Mouse (Mus musculus): Measurements from ENCODE around the gene Eif1ad. TPM values are rescaled to one million over a fixed set of nuclear protein-coding genes. Genes with fewer than 3 reads are reported as not detected.
A peak's percentile ranks its signal among the peaks of the same experiment; 100 is the strongest.

Gene Eif1ad
- polyA plus RNA-seq, 1 experiment, result 26.8 TPM

DNA sequence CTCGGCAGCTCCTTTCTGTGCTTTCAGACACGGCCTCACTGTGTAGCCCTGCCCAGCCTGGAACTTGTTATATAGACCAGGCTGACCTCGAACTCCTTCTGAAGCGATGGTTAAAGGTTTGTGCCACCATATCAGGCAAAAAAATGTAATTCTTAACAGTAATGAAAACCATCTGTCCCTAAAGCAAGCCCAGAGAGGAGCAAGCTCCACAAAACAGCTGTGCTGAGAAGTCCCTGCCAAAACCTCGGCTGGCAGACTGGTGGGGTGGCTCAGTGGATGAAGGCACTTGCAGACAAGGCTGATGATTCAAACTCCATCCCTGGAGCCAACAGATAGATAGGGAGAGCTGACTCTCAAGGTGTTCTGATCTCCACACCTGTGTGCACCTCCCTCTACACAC is 42.5 kb downstream of the Eif1ad start:
- H3K27ac ChIP-seq (ENCODE audit: insufficient read depth, low read length), result 0 out of 2 replicates have a peak overlapping the region, but pooled peaks have one; percentile 28
- TF ChIP-seq CTCF (IDR thresholded peaks at IDR 0.05; ENCODE audit: extremely low read depth, insufficient read depth, low read length) (no peak), POLR2A (IDR thresholded peaks at IDR 0.05; ENCODE audit: extremely low read depth, insufficient read depth, low read length) (no peak)
- H3K4me3 ChIP-seq (ENCODE audit: insufficient read depth, low read length), result no peak overlapping the region
- peaks cover 3% of the 10 kb centered on the region; the same call in 1 of the 2 replicates for H3K4me1 ChIP-seq (ENCODE audit: control insufficient read depth, insufficient read depth, low read length)

DNA sequence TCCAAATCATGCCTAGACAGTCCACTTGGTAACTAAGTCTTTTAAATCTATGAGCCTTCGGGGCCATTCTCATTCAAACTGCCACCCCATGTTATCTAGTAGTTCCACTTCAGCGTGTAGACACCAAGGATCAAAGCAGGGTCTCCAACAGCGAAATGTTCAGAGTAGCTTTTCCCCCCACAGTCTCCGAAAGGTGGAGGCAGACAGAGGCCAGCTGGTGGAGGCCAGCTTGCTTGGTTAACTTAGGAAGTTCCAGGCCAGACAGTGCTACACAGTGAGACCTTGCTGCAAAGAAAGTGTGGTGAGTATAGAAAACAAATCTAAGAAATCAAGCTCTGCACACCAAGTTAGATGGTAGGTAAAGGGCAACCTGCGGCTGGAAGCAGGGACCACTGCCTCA is 44.1 kb downstream of the Eif1ad start:
- Histone ChIP-seq H3K4me1 (ENCODE audit: control insufficient read depth, insufficient read depth, low read length) (peaks cover 3% of the 10 kb centered on the region; the same call in 1 of the 2 replicates), H3K4me3 (ENCODE audit: insufficient read depth, low read length) (no peak overlapping the region), H3K27ac (ENCODE audit: insufficient read depth, low read length) (no peak overlapping the region)
- TF ChIP-seq CTCF (IDR thresholded peaks at IDR 0.05; ENCODE audit: extremely low read depth, insufficient read depth, low read length), result no peak
- TF ChIP-seq POLR2A (IDR thresholded peaks at IDR 0.05; ENCODE audit: extremely low read depth, insufficient read depth, low read length), result no peak

DNA sequence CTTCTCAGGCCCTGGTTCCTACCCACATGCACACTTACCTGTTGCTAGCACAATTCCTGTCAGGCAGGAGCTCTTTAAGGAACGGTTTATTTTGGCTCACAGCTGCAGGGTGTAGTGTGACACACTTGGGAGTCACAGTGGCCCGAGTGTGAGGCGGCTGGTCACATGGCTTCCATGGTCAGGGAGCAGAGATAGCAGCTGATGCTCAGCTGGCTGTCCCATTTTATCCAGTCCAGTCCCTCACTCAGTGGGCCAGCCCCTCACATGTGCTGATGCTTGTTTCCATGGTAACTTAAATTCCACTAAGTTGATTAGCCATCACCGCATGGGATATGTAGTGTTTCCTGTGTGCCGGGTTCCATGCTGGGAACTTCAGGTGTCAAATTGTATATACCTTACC is 45.4 kb downstream of the Eif1ad start:
- H3K27ac ChIP-seq (ENCODE audit: insufficient read depth, low read length), result no peak overlapping the region
- no peak overlapping the region for H3K4me3 ChIP-seq (ENCODE audit: insufficient read depth, low read length)
- TF ChIP-seq CTCF (IDR thresholded peaks at IDR 0.05; ENCODE audit: extremely low read depth, insufficient read depth, low read length), result no peak
- TF ChIP-seq POLR2A (IDR thresholded peaks at IDR 0.05; ENCODE audit: extremely low read depth, insufficient read depth, low read length), result no peak
- no peaks in the 10 kb centered on the region for H3K4me1 ChIP-seq (ENCODE audit: control insufficient read depth, insufficient read depth, low read length)

DNA sequence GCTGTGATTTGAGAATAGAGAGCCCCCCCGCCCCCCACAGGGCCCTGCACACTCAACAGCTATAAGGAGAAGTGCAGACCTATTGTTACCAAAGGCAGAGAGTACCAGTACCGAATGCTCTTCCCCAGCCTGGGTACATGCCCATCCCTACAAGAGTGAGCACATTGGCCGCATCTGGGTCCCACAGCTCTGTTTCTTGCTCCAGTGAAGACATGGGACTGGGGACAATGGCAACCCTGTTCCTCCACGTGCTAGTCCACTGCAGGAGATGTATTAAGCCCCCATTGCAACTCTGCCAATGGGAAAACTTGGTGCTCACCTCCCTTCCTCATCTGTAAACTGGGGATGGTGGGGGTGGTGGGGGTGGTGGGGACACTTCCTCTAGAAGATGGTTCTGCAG is 47.3 kb downstream of the Eif1ad start:
- Histone ChIP-seq H3K27ac (ENCODE audit: insufficient read depth, low read length) (no peak overlapping the region), H3K4me1 (ENCODE audit: control insufficient read depth, insufficient read depth, low read length) (no peaks in the 10 kb centered on the region), H3K4me3 (ENCODE audit: insufficient read depth, low read length) (no peak overlapping the region)
- TF ChIP-seq POLR2A (IDR thresholded peaks at IDR 0.05; ENCODE audit: extremely low read depth, insufficient read depth, low read length) (no peak), CTCF (IDR thresholded peaks at IDR 0.05; ENCODE audit: extremely low read depth, insufficient read depth, low read length) (no peak)

DNA sequence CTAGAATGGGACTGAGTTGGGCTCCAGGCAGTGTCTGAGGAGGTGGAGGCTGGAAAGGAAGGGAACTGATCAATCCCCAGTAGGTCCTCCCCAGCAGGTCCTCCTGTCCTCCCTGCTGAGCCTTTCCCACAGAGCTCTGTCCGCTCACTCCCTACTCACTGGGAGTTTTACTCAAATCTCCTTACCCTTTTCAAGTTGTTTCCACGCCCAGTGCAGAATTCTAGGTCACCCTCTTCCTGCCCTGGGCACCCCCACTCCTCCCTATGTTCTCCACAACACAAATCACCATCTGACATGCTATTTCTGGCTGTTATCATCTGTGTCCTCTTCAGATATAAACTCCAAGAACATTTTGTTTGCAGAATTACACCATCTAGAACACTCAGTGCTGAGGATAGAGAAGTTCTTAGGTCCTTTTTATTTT is 48.0 kb downstream of the Eif1ad start:
- H3K27ac ChIP-seq (ENCODE audit: insufficient read depth, low read length), result no peak overlapping the region

DNA sequence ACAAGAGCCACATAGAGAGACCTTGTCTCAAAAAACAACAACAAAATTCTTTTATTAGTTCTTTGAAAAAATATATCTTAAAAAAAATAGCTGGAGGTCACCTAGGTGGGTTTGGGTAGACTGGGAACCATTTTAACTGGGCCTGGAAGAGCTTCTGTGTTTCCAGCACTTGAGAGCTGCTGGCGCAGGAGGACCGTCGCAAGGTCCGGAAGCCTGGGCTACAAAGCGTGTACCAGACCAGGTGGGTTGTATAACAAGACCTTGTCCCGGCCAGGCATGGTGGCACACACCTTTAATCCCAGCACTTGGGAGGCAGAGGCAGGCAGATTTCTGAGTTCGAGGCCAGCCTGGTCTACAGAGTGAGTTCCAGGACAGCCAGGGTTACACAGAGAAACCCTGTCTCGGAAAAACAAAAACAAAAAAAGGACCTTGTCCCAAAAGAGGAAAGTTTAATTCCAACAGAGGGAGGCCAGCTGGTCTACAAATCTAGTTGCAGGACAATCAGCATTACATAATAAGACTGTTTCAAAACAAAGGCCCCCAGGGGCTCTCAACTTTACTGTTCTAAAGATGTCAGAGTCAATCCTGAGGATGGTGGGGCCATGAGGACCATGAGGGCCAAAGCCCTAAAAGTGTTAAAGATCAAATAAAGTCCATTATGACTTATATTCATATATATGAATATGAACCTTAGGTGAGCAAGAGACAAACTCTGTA is 52.4 kb downstream of the Eif1ad start:
- no peak overlapping the region for H3K27ac ChIP-seq (ENCODE audit: insufficient read depth, low read length)
- H3K4me3 ChIP-seq (ENCODE audit: insufficient read depth, low read length), result no peak overlapping the region
- no peak for TF ChIP-seq CTCF (IDR thresholded peaks at IDR 0.05; ENCODE audit: extremely low read depth, insufficient read depth, low read length)
- TF ChIP-seq POLR2A (IDR thresholded peaks at IDR 0.05; ENCODE audit: extremely low read depth, insufficient read depth, low read length), result no peak
- H3K4me1 ChIP-seq (ENCODE audit: control insufficient read depth, insufficient read depth, low read length), result peaks cover 3% of the 10 kb centered on the region; the same call in 1 of the 2 replicates

More for the DNA sequence above, 48.0 kb downstream of the Eif1ad start:
- Histone ChIP-seq H3K4me1 (ENCODE audit: control insufficient read depth, insufficient read depth, low read length) (no peaks in the 10 kb centered on the region), H3K4me3 (ENCODE audit: insufficient read depth, low read length) (no peak overlapping the region)
- TF ChIP-seq CTCF (IDR thresholded peaks at IDR 0.05; ENCODE audit: extremely low read depth, insufficient read depth, low read length) (no peak), POLR2A (IDR thresholded peaks at IDR 0.05; ENCODE audit: extremely low read depth, insufficient read depth, low read length) (no peak)

DNA sequence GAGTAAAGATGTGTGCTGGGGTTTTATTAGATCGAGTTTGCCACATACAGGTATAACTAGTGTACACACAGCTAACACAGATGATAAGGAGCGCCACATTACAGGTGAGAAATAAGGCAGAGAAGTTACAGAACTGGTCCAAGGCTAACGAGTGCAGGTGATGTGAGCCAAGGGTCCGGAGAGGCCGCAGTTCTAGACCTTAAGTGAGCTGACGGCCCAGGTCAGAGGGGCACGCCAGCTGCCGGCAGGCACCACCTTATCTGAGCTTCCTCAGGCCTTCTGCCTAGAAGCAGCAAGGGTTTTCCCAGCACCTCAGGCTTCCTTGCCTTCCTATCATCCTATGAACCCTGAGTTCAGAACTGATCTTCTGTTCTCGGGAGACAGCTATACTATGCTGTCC is 53.1 kb downstream of the Eif1ad start:
- Histone ChIP-seq H3K4me1 (ENCODE audit: control insufficient read depth, insufficient read depth, low read length) (peaks cover 3% of the 10 kb centered on the region; the same call in 1 of the 2 replicates), H3K27ac (ENCODE audit: insufficient read depth, low read length) (no peak overlapping the region), H3K4me3 (ENCODE audit: insufficient read depth, low read length) (no peak overlapping the region)
- TF ChIP-seq CTCF (IDR thresholded peaks at IDR 0.05; ENCODE audit: extremely low read depth, insufficient read depth, low read length) (no peak), POLR2A (IDR thresholded peaks at IDR 0.05; ENCODE audit: extremely low read depth, insufficient read depth, low read length) (no peak)

DNA sequence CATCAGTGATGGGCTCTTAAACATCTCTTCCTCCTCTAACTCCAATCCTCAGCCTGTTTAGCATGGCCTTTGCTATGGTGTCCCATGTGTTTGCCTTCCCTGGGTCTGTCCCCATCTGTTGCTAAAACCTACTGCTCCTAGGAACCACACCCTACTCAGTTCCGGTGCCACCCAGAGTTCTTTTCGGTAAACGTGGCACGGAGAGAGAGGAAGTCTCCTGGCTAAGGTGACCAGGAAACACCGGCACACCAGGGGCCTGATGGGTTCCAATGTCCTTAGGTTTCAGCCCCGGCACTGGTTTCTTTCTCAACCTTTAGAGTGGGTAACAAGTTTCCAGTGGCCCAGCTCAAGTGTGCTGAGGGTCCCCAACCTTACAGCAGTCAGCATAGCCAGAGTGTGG is 54.0 kb downstream of the Eif1ad start:
- H3K4me1 ChIP-seq (ENCODE audit: control insufficient read depth, insufficient read depth, low read length), result peaks cover 3% of the 10 kb centered on the region; the same call in 1 of the 2 replicates
- H3K4me3 ChIP-seq (ENCODE audit: insufficient read depth, low read length), result no peak overlapping the region
- no peak overlapping the region for H3K27ac ChIP-seq (ENCODE audit: insufficient read depth, low read length)
- TF ChIP-seq POLR2A (IDR thresholded peaks at IDR 0.05; ENCODE audit: extremely low read depth, insufficient read depth, low read length) (no peak), CTCF (IDR thresholded peaks at IDR 0.05; ENCODE audit: extremely low read depth, insufficient read depth, low read length) (no peak)

Other genes starting within 250 kb of the Eif1ad start
- gene Klc2, start 248.2 kb upstream of the Eif1ad start, polyA plus RNA-seq (2012; rRNA removed), result 234 and 242 TPM in 2 replicates
- 47.0 and 47.8 TPM in 2 replicates for gene Pacs1, start 93.6 kb upstream of the Eif1ad start, polyA plus RNA-seq (2012; rRNA removed)
- 151 and 159 TPM in 2 replicates for gene Sf3b2, start 71.3 kb upstream of the Eif1ad start, polyA plus RNA-seq (2012; rRNA removed)
- gene Gal3st3, start 68.4 kb upstream of the Eif1ad start, polyA plus RNA-seq (2012; rRNA removed), result 61.9 and 62.3 TPM in 2 replicates
- not detected in 2 replicates for gene Catsper1, start 31.0 kb upstream of the Eif1ad start, polyA plus RNA-seq (2012; rRNA removed)
- 22.3 and 23.9 TPM in 2 replicates for gene Cst6, start 17.2 kb upstream of the Eif1ad start, polyA plus RNA-seq (2012; rRNA removed)
- gene Banf1, start 427 bp downstream of the Eif1ad start, polyA plus RNA-seq (2012; rRNA removed), result 92.0 and 104 TPM in 2 replicates
- 71.0 and 76.4 TPM in 2 replicates for gene Sart1, start 22.0 kb downstream of the Eif1ad start, polyA plus RNA-seq (2012; rRNA removed)
- not detected in 2 replicates for gene Tsga10ip, start 35.8 kb downstream of the Eif1ad start, polyA plus RNA-seq (2012; rRNA removed)
- 285 and 320 TPM in 2 replicates for gene Drap1, start 58.2 kb downstream of the Eif1ad start, polyA plus RNA-seq (2012; rRNA removed)
- gene AI837181, start 58.4 kb downstream of the Eif1ad start, polyA plus RNA-seq (2012; rRNA removed), result 99.8 and 101 TPM in 2 replicates
- gene Fosl1, start 80.8 kb downstream of the Eif1ad start, polyA plus RNA-seq (2012; rRNA removed), result 0.21 TPM in 1 of 2 replicates, not detected in the other
- gene Ccdc85b, start 91.2 kb downstream of the Eif1ad start, polyA plus RNA-seq (2012; rRNA removed), result 23.8 and 24.5 TPM in 2 replicates
- 129 and 131 TPM in 2 replicates for gene Fibp, start 93.9 kb downstream of the Eif1ad start, polyA plus RNA-seq (2012; rRNA removed)
- 0.27 and 0.53 TPM in 2 replicates for gene Ctsw, start 101.8 kb downstream of the Eif1ad start, polyA plus RNA-seq (2012; rRNA removed)
- gene Efemp2, start 107.2 kb downstream of the Eif1ad start, polyA plus RNA-seq (2012; rRNA removed), result 24.5 and 27.1 TPM in 2 replicates
- gene Mus81, start 121.7 kb downstream of the Eif1ad start, polyA plus RNA-seq (2012; rRNA removed), result 38.6 and 39.5 TPM in 2 replicates
- 1,356 and 1,455 TPM in 2 replicates for gene Cfl1, start 123.7 kb downstream of the Eif1ad start, polyA plus RNA-seq (2012; rRNA removed)
- 4.7 and 5.7 TPM in 2 replicates for gene 1700020D05Rik, start 137.0 kb downstream of the Eif1ad start, polyA plus RNA-seq (2012; rRNA removed)
- gene Snx32, start 143.8 kb downstream of the Eif1ad start, polyA plus RNA-seq (2012; rRNA removed), result 150 and 162 TPM in 2 replicates
- gene Ovol1, start 193.9 kb downstream of the Eif1ad start, polyA plus RNA-seq (2012; rRNA removed), result 0.02 and 0.04 TPM in 2 replicates
- gene Ap5b1, start 201.3 kb downstream of the Eif1ad start, polyA plus RNA-seq (2012; rRNA removed), result 3.2 and 3.3 TPM in 2 replicates
- gene Rnaseh2c, start 235.1 kb downstream of the Eif1ad start, polyA plus RNA-seq (2012; rRNA removed), result 50.2 and 61.3 TPM in 2 replicates
- gene Kat5, start 243.5 kb downstream of the Eif1ad start, polyA plus RNA-seq (2012; rRNA removed), result 111 and 115 TPM in 2 replicates